Mouse (Mus musculus) spleen, adult 2 months (tissue): ENCODE data around the gene Chst11.

Experiments used
- CTCF ChIP-seq: fragments of 200-500 bp; IDR thresholded peaks from 2 replicates; pipeline ENCODE4 v1.5.1; 2011; ENCODE audit warnings: mild to moderate bottlenecking, inconsistent platforms; ENCODE audit not compliant: insufficient read depth, insufficient read length, insufficient replicate concordance; ENCODE audit errors: extremely low read depth
- POLR2A ChIP-seq: fragments of 200-500 bp; IDR thresholded peaks from 2 replicates; pipeline ENCODE4 v1.6.1; 2011; ENCODE audit warnings: low read depth, low read length, inconsistent platforms

- no peak for TF ChIP-seq CTCF
- no peak for TF ChIP-seq POLR2A
These were observed 206.2 kb downstream of the Chst11 start for GRCm38 (mm10) chr10:83191476-83191875.
